16 mouse cellular contexts compared by ENCODE assay signal in genomic region chr8:10644481-10644880, GRCm38 (mm10).
DNase-seq lines count a peak whose midpoint lies in the region; ATAC-seq and TF ChIP-seq lines count a peak whose summit lies in the region.
"Had no signal": no experiment of that assay in that cellular context is flagged by ENCODE, and none has a peak within 500 bp of the region (broad histone marks: within the 10 kb centered on the region; RNA-seq: fewer than 3 reads in every experiment).

No protein-coding gene starts in this region.

- no peaks in the 10 kb centered on the region for H3K79me2 ChIP-seq in heart, adult 2 months (replicated peaks; ENCODE audit: control insufficient read depth, insufficient read depth, low read length)

- H3K4me3 ChIP-seq in heart, adult 2 months = no peak overlapping the region
- H3K4me3 ChIP-seq in forebrain, embryonic 16.5 days (replicated peaks; ENCODE audit: low read length) = no peak overlapping the region
- no peak overlapping the region for H3K4me3 ChIP-seq in kidney, embryonic 15.5 days (replicated peaks)
- H3K4me3 ChIP-seq: embryonic facial prominence, embryonic 13.5 days; liver, embryonic 12.5 days; stomach, embryonic 15.5 days had no signal

- no peaks in the 10 kb centered on the region; the same call in 1 of the 2 replicates for H3K36me3 ChIP-seq in heart, adult 2 months (ENCODE audit: control insufficient read depth, insufficient read depth, low read length)
- no peaks in the 10 kb centered on the region for H3K36me3 ChIP-seq in forebrain, embryonic 16.5 days (ENCODE audit: control insufficient read depth, insufficient read depth)
- H3K36me3 ChIP-seq in kidney, embryonic 15.5 days = no peaks in the 10 kb centered on the region
- H3K36me3 ChIP-seq: embryonic facial prominence, embryonic 13.5 days; liver, embryonic 12.5 days; stomach, embryonic 15.5 days had no signal

- no peaks in the 10 kb centered on the region for H3K9me3 ChIP-seq in forebrain, embryonic 16.5 days (ENCODE audit: control insufficient read depth, low read length)
- H3K9me3 ChIP-seq in kidney, embryonic 15.5 days (replicated peaks) = no peaks in the 10 kb centered on the region
- H3K9me3 ChIP-seq: embryonic facial prominence, embryonic 13.5 days; liver, embryonic 12.5 days; stomach, embryonic 15.5 days had no signal

- H3K27ac ChIP-seq in heart, adult 2 months = peak overlapping the region; percentile 80
- H3K27ac ChIP-seq in forebrain, embryonic 16.5 days (ENCODE audit: low read length) = no peak overlapping the region
- no peak overlapping the region for H3K27ac ChIP-seq in kidney, embryonic 15.5 days
- H3K27ac ChIP-seq: embryonic facial prominence, embryonic 13.5 days; liver, embryonic 12.5 days; stomach, embryonic 15.5 days had no signal

- TF ChIP-seq EP300 in heart, adult 2 months (IDR thresholded peaks at IDR 0.05; ENCODE audit: insufficient read depth, low read depth, low read length) = no peak

- 55% methylated on average over 3 of the region's 3 CpGs for WGBS in heart, adult 2 months
- WGBS in forebrain, embryonic 16.5 days = 31% methylated on average over 3 of the region's 3 CpGs
- WGBS in kidney, embryonic 15.5 days = 67% methylated on average over 3 of the region's 3 CpGs

- intact Hi-C loops in heart, adult 2 months (cut with DNase I) = loop anchor here (10.0 kb wide), 1 partner anchor 170 kb away; no protein-coding TSS in a partner anchor

- DNase-seq in heart, adult 2 months = no peak
- no peak for DNase-seq in heart, adult 8-10 months (ENCODE audit: low spot score)
- peak; percentile 23 for DNase-seq in kidney, postnatal 10 days
- DNase-seq in kidney, adult 8-10 months = no peak
- peak; percentile 60 for DNase-seq in retina, embryonic 14.5 days (ENCODE audit: low spot score)
- no peak for DNase-seq in adrenal gland, adult 8-10 months
- DNase-seq: adrenal gland, postnatal 36 days; gastrocnemius, postnatal 10 days; kidney, postnatal 25 days; thymus, postnatal 4 days had no signal

- TF ChIP-seq CTCF in heart, adult 2 months (IDR thresholded peaks at IDR 0.05) = no peak

- TF ChIP-seq POLR2A in heart, adult 2 months (IDR thresholded peaks at IDR 0.05; ENCODE audit: insufficient read depth, low read depth, low read length) = no peak

- H3K27me3 ChIP-seq in heart, adult 2 months (ENCODE audit: control insufficient read depth, insufficient read depth, low read length) = no peaks in the 10 kb centered on the region
- no peaks in the 10 kb centered on the region for H3K27me3 ChIP-seq in forebrain, embryonic 16.5 days (replicated peaks; ENCODE audit: control insufficient read depth, insufficient read depth, low read length)
- 0 out of 2 replicates have a peak, but pooled peaks cover 3% of the 10 kb centered on the region for H3K27me3 ChIP-seq in kidney, embryonic 15.5 days
- H3K27me3 ChIP-seq: embryonic facial prominence, embryonic 13.5 days; stomach, embryonic 15.5 days had no signal

- ATAC-seq in forebrain, embryonic 16.5 days = peak; percentile 86
- no peak for ATAC-seq in kidney, embryonic 15.5 days (replicated peaks; ENCODE audit: low FRiP score)
- ATAC-seq: inflammation-experienced regulatory T-cells, adult 6 months; liver, embryonic 12.5 days had no signal

- peaks cover 7% of the 10 kb centered on the region for H3K4me1 ChIP-seq in heart, adult 2 months (ENCODE audit: control insufficient read depth, insufficient read depth, low read length)
- H3K4me1 ChIP-seq in forebrain, embryonic 16.5 days (replicated peaks; ENCODE audit: control insufficient read depth, insufficient read depth, low read length) = peaks cover 10% of the 10 kb centered on the region
- peaks cover 4% of the 10 kb centered on the region; the same call in 1 of the 2 replicates for H3K4me1 ChIP-seq in kidney, embryonic 15.5 days
- H3K4me1 ChIP-seq: stomach, embryonic 15.5 days had no signal

- no peak overlapping the region for H3K9ac ChIP-seq in heart, adult 2 months (ENCODE audit: low read depth, low read length)
- H3K9ac ChIP-seq in forebrain, embryonic 16.5 days (replicated peaks; ENCODE audit: low read depth, low read length) = no peak overlapping the region
- H3K9ac ChIP-seq in kidney, embryonic 15.5 days = no peak overlapping the region
- H3K9ac ChIP-seq: embryonic facial prominence, embryonic 13.5 days; liver, embryonic 12.5 days; stomach, embryonic 15.5 days had no signal

- H3K4me2 ChIP-seq in forebrain, embryonic 16.5 days (ENCODE audit: low read length) = no peak overlapping the region
- no peak overlapping the region for H3K4me2 ChIP-seq in kidney, embryonic 15.5 days
- H3K4me2 ChIP-seq: embryonic facial prominence, embryonic 13.5 days; liver, embryonic 12.5 days; stomach, embryonic 15.5 days had no signal

Comparison
In these comparisons a context has a peak if more than half of its experiments do, and no peak if none do; other contexts are left out.
1. DNase-seq: peak in kidney, postnatal 10 days (single experiment) and retina, embryonic 14.5 days (single experiment); none in heart, adult 2 months (0 of 2), heart, adult 8-10 months (single experiment), kidney, adult 8-10 months (0 of 2) and adrenal gland, adult 8-10 months (single experiment).